Mouse (Mus musculus): ENCODE data around the gene Tmem199. TPM values are rescaled to one million over a fixed set of nuclear protein-coding genes. Genes with fewer than 3 reads are reported as not detected.

Tmem199 gene
- total RNA-seq, 2 experiments from 2014 or later: 44.2 to 45.6 TPM

DNA sequence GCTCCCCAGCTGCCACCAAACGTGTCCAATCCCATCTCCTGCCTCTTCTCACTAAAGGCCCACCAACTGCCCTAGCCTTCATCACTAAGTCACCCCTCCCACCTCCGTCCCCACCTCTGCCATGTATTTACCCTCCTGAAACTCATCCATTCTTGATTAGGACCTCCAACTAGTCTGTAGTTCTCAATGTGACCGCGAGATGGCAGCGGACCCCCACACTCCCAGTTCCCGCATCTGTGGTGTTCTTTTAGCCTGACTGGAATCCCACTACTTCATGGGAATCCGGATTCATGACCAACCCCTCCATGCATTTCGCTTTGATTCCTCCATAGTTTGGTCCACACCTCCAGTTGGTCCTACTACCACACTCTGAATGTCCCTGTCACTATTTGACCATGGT, 23.8 kb downstream of the Tmem199 start:
- DNase-seq (ENCODE audit: low spot score in 2 of 2): peak; percentile 65 to 77

DNA sequence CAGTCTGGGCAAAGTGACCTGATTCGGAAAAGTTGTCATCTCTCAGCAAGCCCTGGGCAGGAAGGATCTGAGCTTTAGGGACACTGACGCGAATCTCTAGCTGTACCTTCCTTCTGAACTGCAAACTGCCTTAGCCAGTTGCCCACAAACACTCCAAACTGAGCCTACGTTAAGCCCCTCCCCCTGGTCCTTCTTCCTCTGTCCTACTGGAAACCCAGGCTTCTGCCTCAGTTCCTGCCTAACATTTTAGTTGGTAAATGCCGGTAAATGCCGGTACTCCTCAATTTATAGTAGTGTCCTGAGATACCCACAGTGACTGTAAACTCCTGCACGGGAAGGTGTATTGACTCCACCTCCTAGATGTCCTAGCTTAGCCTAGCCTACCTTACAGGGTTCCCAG, 28.3 kb downstream of the Tmem199 start:
- no peak for DNase-seq (ENCODE audit: low spot score in 2 of 2)

DNA sequence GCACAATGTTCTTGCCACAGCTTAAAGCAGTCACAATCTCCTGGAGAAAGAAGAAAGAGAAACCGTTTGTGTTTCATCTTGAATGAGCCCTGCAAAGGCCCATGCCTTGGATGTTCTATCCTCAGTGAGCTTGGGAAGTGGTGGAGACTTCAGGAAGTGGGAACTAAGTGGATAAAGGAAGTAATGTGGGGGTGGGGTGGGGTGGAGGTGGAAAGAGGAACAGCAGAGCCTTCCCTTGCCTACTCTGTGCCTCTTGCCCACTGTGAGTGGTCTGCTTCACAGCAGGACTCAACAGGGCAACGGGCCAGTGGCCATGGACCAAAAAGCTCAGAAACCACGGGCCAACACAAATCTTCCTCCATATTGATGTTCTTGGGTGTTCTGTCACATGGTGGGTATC, 36.7 kb downstream of the Tmem199 start:
- DNase-seq (ENCODE audit: low spot score in 2 of 2): no peak

DNA sequence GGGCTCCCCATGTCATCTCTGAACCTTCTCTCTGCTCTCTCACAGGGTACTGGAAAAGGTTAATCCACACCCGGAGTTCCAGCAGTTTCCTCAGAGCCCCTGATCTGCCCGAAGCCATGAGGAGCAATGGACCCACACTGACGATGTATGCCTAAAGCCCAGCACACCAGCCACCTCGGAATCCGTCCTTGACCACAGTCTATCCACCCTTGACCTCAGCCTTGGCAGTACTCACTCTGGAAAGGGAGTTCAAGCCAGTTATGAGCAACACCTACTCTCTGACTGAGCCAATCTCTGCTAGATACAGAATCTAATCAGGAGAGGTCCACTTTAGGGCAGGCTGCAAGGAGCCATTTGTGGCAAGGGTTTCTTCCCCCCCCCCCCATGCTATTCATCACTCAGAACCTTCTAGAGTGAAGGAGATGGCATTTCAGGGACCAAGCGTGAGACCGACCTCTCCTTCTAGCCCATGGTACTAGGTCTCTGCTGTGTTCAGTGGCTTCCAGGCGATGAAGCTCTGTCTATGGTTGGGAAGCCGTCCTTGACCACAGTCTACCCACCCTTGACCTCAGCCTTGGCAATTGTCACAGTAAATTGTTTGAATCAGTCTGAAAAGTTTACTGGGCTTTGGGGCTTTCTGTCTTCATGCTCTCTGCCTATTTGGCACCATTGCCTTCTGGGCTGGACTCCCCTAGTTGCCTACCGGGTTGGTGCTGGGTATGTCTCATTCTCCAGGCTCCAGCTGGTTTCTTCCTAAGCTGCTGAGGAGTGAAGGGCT, 40.5 kb downstream of the Tmem199 start:
- no peak for DNase-seq (ENCODE audit: low spot score in 2 of 2)

DNA sequence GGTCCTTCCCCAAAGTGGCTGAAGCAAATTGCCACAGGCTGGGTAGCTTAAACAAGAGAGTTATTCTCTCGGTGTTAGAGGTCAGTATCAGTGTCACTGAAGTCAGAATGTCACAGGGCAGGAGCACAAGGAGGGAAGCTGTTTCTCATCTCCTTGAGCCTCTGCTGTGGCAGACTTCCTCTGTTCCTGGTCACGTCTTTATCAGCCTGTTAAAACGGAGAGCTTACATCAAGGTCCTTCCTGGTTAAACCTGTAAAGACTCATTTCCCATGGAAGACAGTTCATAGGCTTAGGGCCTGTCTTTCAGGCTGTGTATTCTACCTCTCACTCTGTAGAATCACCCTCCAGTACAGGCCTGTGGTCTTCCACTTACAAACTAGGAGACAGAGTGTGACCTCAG, 44.0 kb downstream of the Tmem199 start:
- DNase-seq (ENCODE audit: low spot score in 2 of 2): no peak

DNA sequence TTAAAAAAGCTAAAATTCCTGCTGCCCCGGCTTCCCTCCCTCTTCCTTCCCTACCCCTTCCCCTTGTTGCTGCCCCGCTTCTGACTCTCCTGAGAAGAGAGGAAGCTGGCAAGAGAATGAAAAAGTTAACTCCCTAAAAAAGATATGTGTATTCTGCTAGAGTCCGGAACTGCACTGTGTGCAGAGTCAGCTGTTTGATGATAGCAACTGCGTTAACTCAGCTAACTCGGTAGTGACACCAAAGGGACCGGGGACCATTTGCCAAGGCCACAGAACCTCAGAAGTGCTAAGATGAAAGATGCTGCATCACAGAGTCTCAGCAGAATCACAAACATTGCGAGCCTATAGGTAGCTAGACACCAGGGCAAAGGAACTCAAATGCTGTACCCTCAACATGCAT, 44.5 kb downstream of the Tmem199 start:
- DNase-seq (ENCODE audit: low spot score in 2 of 2): no peak

DNA sequence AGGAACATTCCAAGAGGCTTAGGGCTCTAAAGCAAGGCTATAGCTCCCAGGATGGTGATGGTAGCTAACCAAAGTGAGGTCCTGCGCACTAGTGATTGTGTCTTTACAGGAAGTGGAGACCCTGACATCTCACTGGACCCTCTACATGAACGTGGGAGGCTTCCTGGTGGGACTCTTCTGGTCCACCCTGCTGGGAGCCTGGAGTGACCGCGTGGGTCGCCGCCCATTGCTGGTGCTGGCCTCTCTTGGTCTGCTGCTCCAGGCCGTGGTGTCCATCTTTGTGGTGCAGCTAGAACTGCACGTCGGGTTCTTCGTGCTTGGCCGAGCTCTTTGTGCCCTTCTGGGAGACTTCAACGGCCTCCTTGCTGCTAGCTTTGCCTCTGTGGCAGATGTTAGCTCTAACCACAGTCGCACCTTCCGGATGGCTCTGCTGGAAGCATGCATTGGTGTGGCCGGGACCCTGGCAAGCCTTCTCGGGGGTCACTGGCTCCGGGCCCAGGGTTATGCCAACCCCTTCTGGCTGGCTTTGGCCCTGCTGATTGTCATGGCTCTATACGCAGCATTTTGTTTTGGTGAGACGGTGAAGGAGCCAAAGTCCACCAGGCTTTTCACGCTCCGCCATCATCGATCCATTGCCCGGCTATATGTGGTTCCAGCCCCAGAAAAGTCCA, 45.6 kb downstream of the Tmem199 start:
- DNase-seq (ENCODE audit: low spot score in 2 of 2): no peak

DNA sequence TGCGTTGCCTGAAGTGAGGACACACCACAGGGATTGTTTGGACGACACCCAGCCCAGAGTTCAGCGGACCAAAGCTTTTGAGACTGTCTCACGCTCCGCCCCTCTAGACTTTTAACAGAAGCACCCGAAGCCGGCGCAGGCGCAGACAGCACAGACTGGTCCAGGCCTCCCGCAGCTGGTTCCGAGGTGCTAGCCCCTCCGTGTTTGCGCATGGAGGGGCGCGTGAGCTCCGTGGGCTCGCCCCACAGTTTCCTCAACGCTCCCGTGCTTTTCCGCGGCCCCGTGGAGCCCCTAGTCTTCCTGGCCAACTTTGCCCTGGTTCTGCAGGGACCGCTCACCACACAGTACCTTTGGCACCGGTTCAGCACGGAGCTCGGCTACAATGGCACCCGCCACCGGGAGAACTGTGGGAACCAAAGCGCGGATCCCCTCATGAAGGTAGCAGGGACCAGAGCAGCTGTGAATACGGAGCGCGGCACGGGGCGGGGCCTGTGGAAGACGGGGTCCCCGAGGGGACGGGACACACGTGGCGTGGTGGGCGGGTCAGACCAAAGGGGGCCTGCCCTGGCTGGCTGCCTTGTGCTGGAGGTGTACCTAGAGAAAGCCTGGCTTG, 46.3 kb downstream of the Tmem199 start, which contains the start of gene Slc46a1:
Gene Slc46a1 (plus strand): TSS at position 130 of the 613 bp plus-strand sequence.
- DNase-seq (ENCODE audit: low spot score in 2 of 2): peak; percentile 77

DNA sequence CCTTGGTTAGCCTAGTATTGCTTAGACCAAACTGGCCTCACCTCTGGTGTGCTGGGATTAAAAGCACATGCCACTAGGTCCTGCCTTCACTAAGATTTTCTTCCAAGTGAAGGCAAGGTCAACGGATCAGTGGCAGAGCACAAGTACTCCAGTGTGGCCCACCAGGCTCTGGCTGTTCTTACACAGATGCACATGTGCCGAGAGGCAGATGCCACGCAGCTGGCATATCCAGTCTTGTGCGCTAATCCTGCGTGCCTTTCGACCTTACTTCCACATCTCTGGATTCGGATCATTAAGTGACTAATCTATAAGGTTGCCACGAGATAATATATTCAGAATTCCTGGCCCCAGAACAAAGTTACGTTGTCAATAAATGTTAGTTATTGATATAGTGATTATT, 46.9 kb downstream of the Tmem199 start:
- no peak for DNase-seq (ENCODE audit: low spot score in 2 of 2)

DNA sequence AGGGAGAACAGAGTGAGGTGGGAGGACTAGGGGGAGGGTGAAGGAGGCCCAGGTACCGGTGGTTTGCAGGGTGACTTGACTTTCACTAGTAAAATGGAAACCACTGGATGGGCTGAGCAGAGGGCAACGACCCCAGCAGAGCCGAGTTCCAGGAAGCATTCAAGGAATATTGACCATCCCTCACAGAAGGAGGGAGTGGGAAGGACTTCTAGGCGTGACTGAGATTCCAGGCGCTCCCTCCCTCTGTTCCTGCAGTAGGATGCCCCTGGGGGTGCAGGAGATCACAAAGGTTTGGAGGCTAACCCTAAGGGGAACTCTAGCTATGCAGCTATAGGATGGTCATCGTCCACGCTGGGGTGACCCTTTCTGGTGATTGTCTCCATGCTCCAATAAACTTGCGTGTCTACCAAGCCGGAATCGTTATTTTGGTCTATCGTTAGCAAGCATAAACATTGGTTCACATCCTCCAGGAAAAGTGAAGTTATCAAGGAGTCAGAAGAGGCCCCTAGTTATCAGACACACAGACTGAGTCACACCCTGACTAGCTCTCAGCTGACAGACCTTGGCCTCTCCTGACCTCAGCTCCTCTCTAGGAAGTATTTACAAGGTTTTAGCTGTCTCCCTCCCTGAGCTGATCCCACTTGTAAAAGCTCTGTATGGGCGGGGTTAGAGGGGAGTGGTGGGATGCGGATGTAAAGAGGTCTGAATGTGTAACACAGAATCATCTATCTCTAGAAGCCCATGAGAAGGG, 48.5 kb downstream of the Tmem199 start:
- no peak for DNase-seq (ENCODE audit: low spot score in 2 of 2)

DNA sequence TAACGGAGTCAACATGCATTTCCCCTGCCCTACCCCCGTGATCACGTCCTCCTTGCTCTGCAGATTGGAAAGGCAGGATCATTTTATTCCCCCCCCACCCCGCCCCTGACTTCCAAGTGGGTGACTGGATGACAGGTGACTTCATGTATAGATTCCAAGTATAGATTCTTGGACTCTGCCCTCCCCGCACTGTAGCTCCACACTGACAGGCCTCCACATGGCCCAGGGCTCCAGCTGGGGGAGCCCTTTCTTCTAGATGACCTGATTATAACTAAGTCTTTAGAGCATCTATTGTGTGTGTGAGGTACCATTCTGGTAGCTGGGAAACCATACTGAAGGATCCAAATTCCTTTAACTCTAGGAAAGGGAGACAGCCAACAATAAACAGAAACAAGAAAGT, 49.3 kb downstream of the Tmem199 start:
- no peak for DNase-seq (ENCODE audit: low spot score in 2 of 2)

DNA sequence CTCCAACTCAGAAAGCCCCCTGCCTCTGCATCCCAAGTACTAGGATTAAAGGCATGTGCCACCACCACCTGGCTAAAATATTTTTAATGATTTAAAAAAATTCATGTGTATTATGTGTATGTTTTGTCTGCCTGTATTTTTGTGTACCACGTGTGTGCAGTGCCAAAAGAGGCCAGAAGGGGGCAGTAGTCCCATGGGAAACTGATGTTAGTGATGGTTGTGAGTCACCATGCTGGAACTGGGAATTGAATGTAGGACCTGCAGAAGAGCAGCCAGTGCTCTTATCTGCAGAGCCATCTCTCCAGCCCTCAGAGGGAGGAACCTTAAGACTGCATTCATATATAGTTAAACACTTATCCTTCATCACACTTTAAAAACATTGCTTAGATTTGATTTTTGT, 50.1 kb downstream of the Tmem199 start:
- no peak for DNase-seq (ENCODE audit: low spot score in 2 of 2)

DNA sequence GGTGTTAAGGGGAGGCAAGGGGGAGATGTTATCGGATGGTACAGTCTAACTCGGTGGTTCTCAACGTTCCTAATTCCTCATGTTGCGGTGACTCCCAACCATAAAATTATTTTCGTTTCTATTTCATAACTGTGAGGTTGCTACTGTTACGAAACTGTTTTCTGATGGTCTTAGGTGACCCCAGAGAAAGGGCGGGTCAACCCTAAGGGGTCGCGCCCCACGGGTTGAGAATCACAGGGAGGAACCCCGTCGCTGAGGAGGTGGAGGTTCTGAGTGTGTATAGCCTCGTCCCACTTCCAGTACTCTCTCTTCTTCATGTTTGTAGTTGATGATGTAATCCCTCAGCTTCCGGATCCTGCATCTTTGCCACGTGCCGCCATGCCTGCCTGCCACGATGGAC, 53.2 kb downstream of the Tmem199 start:
- DNase-seq (ENCODE audit: low spot score in 2 of 2): no peak

Other genes with a start within 250 kb of the Tmem199 start
- 10 to 100 TPM; 18.3 to 20.0 TPM for gene BC030499, start 221.3 kb downstream of the Tmem199 start, total RNA-seq (2021)
- 10 to 100 TPM in 1 of 2 experiments, 1 to 10 TPM in 1; 9.8 to 11.3 TPM for gene Spag5, start 210.6 kb downstream of the Tmem199 start, total RNA-seq (2021)
- gene Aldoc, start 189.2 kb downstream of the Tmem199 start, total RNA-seq (2021): 100 to 1,000 TPM; 733 to 876 TPM
- 10 to 100 TPM; 58.4 to 61.2 TPM for gene Pigs, start 183.8 kb downstream of the Tmem199 start, total RNA-seq (2021)
- gene Unc119, start 168.7 kb downstream of the Tmem199 start, total RNA-seq (2021): 10 to 100 TPM; 32.5 to 35.5 TPM
- gene Foxn1, start 125.6 kb downstream of the Tmem199 start, total RNA-seq (2021): not detected
- not detected for gene Slc13a2, start 90.0 kb downstream of the Tmem199 start, total RNA-seq (2021)
- gene Slc46a1, start 46.5 kb downstream of the Tmem199 start, total RNA-seq (2021): 10 to 100 TPM; 10.5 to 13.8 TPM
- 10 to 100 TPM; 31.3 to 32.5 TPM for gene Sarm1, start 14.4 kb downstream of the Tmem199 start, total RNA-seq (2021)
- 10 to 100 TPM; 75.1 to 84.9 TPM for gene Vtn, start 13.1 kb downstream of the Tmem199 start, total RNA-seq (2021)
- gene Sebox, start 8.7 kb downstream of the Tmem199 start, total RNA-seq (2021): under 1 TPM; 0.49 to 0.93 TPM
- gene Poldip2, start within 50 bp of the Tmem199 start, total RNA-seq (2021): 100 to 1,000 TPM; 106 to 118 TPM
- 10 to 100 TPM; 35.3 to 36.7 TPM for gene Tnfaip1, start 24.2 kb upstream of the Tmem199 start, total RNA-seq (2021)
- 10 to 100 TPM; 81.6 to 85.9 TPM for gene Ift20, start 24.2 kb upstream of the Tmem199 start, total RNA-seq (2021)
- 10 to 100 TPM; 20.5 to 24.6 TPM for gene Tmem97, start 38.6 kb upstream of the Tmem199 start, total RNA-seq (2021)
- gene Nlk, start 185.2 kb upstream of the Tmem199 start, total RNA-seq (2021): 100 to 1,000 TPM; 103 to 113 TPM
- 10 to 100 TPM; 16.1 to 16.7 TPM for gene Ccnq, start 239.6 kb upstream of the Tmem199 start, total RNA-seq (2021)

Measured in left cerebral cortex, adult 18-20 months (tissue).